Mouse (Mus musculus): ENCODE measurements around the gene Abhd17a. TPM values are rescaled to one million over a fixed set of nuclear protein-coding genes. Genes with fewer than 3 reads are reported as not detected.
A peak's percentile ranks its signal among the peaks of the same experiment; 100 is the strongest.

Gene Abhd17a
- polyA plus RNA-seq, 1 experiment from 2014 or later, result 109 TPM

DNA sequence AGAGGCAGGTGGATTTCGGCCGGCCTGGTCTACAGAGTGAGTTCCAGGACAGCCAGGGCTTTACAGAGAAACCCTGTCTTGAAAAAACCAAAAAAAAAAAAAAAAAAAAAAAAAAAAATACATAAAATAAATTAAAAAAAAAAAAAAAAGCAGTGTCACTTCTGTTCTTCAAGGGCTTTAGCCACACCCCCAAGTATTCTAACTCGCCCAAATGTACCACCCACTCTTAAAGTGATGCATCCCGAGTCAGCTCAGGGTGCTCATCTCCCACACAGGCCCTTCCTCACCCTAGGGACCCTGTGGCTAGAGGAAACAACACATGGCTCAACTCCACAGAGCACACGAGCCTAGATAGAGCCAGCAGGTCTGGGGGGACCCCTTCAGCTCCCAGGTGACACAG lies 7.1 kb downstream of the Abhd17a start:
- no peak for DNase-seq (ENCODE audit: low spot score, missing footprints)
- Histone ChIP-seq H3K27ac (ENCODE audit: low read depth, low read length) (no peak overlapping the region), H3K4me1 (ENCODE audit: control insufficient read depth, insufficient read depth, low read length) (peaks cover 10% of the 10 kb centered on the region), H3K27me3 (ENCODE audit: control insufficient read depth, insufficient read depth, low read length) (no peaks in the 10 kb centered on the region), H3K9ac (ENCODE audit: low read length) (no peak overlapping the region), H3K36me3 (ENCODE audit: control insufficient read depth, insufficient read depth, low read length) (no peaks in the 10 kb centered on the region; the same call in none of the 2 replicates), H3K9me3 (ENCODE audit: control insufficient read depth, low read length) (no peaks in the 10 kb centered on the region), H3K4me2 (no peak overlapping the region), H3K4me3 (ENCODE audit: low read depth, low read length) (no peak overlapping the region)
- WGBS, result 88% methylated on average over 5 of the region's 5 CpGs
- no peak for ATAC-seq (ENCODE audit: low FRiP score)

GRCm38 (mm10) chr10:80578911-80579310 lies 11.2 kb downstream of the Abhd17a start:
- H3K4me1 ChIP-seq (ENCODE audit: control insufficient read depth, insufficient read depth, low read length), result peaks cover 22% of the 10 kb centered on the region
- no peak overlapping the region; the same call in 1 of the 2 replicates for H3K27ac ChIP-seq (ENCODE audit: low read depth, low read length)
- 6% methylated on average over 8 of the region's 8 CpGs for WGBS
- no peaks in the 10 kb centered on the region for H3K27me3 ChIP-seq (ENCODE audit: control insufficient read depth, insufficient read depth, low read length)
- DNase-seq (ENCODE audit: low spot score, missing footprints), result peak; percentile 91
- H3K9me3 ChIP-seq (ENCODE audit: control insufficient read depth, low read length), result no peaks in the 10 kb centered on the region
- no peaks in the 10 kb centered on the region; the same call in 1 of the 2 replicates for H3K36me3 ChIP-seq (ENCODE audit: control insufficient read depth, insufficient read depth, low read length)
- H3K9ac ChIP-seq (ENCODE audit: low read length), result no peak overlapping the region
- H3K4me2 ChIP-seq, result peak overlapping the region; percentile 78; the same call in 1 of the 2 replicates
- no peak for ATAC-seq (ENCODE audit: low FRiP score)
- H3K4me3 ChIP-seq (ENCODE audit: low read depth, low read length), result peak overlapping the region; percentile 3; the same call in 1 of the 2 replicates

DNA sequence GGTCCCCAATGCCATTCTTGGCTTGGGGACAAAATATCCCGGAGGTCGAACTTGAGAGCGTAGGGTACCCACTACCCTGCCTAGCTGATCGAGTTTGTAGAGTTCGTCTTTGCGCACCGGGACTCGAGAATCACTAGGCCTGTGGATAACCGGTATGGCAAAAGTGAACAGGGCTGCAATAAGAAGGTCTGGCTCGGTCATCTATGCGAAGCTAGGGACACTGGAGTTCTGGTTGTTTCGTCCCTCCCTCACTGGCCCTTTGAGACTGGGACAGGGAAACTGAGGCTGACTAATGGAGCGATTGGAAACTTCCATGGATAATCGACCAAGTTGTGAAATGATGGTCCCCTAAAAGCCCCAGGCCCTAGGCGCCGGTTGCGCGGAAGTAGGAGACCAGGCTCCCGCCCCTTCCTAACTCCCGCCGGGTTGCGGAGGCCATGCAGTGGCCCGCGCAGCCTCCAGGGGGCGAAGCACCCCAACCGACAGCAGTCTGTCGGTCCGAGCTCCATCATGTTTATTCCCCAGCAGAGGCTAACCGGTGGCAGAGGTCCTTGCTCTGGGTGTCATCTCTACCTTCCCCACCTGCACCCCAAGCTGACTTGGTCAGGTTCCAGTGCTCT lies 11.9 kb downstream of the Abhd17a start:
- H3K4me3 ChIP-seq (ENCODE audit: low read depth, low read length), result peak overlapping the region; percentile 74
- WGBS, result under 1% methylated on average over 29 of the region's 29 CpGs
- H3K4me1 ChIP-seq (ENCODE audit: control insufficient read depth, insufficient read depth, low read length), result peaks cover 23% of the 10 kb centered on the region
- H3K27me3 ChIP-seq (ENCODE audit: control insufficient read depth, insufficient read depth, low read length), result no peaks in the 10 kb centered on the region
- ATAC-seq (ENCODE audit: low FRiP score) (peak; percentile 47), DNase-seq (ENCODE audit: low spot score, missing footprints) (peak; percentile 98)
- H3K36me3 ChIP-seq (ENCODE audit: control insufficient read depth, insufficient read depth, low read length), result no peaks in the 10 kb centered on the region
- peak overlapping the region; percentile 70 for H3K27ac ChIP-seq (ENCODE audit: low read depth, low read length)
- H3K4me2 ChIP-seq, result peak overlapping the region; percentile 78
- no peaks in the 10 kb centered on the region for H3K9me3 ChIP-seq (ENCODE audit: control insufficient read depth, low read length)
- H3K9ac ChIP-seq (ENCODE audit: low read length), result peak overlapping the region; percentile 74

- DNase-seq (ENCODE audit: low spot score, missing footprints) (peak; percentile 99), ATAC-seq (ENCODE audit: low FRiP score) (peak; percentile 82)
- Histone ChIP-seq H3K27me3 (ENCODE audit: control insufficient read depth, insufficient read depth, low read length) (no peaks in the 10 kb centered on the region), H3K4me3 (ENCODE audit: low read depth, low read length) (peak within 1 kb of the TSS; percentile 74), H3K9ac (ENCODE audit: low read length) (peak within 1 kb of the TSS; percentile 74), H3K9me3 (ENCODE audit: control insufficient read depth, low read length) (no peaks in the 10 kb centered on the region), H3K27ac (ENCODE audit: low read depth, low read length) (peak within 1 kb of the TSS; percentile 70), H3K4me2 (peak within 1 kb of the TSS; percentile 78), H3K4me1 (ENCODE audit: control insufficient read depth, insufficient read depth, low read length) (peaks cover 23% of the 10 kb centered on the region), H3K36me3 (ENCODE audit: control insufficient read depth, insufficient read depth, low read length) (no peaks in the 10 kb centered on the region)
- WGBS, result under 1% methylated on average over 76 of the region's 97 CpGs
These were observed 12.7 kb downstream of the Abhd17a start, which contains the start of gene Klf16 for GRCm38 (mm10) chr10:80577195-80578130. Klf16 (minus strand) TSS chr10:80577321.

DNA sequence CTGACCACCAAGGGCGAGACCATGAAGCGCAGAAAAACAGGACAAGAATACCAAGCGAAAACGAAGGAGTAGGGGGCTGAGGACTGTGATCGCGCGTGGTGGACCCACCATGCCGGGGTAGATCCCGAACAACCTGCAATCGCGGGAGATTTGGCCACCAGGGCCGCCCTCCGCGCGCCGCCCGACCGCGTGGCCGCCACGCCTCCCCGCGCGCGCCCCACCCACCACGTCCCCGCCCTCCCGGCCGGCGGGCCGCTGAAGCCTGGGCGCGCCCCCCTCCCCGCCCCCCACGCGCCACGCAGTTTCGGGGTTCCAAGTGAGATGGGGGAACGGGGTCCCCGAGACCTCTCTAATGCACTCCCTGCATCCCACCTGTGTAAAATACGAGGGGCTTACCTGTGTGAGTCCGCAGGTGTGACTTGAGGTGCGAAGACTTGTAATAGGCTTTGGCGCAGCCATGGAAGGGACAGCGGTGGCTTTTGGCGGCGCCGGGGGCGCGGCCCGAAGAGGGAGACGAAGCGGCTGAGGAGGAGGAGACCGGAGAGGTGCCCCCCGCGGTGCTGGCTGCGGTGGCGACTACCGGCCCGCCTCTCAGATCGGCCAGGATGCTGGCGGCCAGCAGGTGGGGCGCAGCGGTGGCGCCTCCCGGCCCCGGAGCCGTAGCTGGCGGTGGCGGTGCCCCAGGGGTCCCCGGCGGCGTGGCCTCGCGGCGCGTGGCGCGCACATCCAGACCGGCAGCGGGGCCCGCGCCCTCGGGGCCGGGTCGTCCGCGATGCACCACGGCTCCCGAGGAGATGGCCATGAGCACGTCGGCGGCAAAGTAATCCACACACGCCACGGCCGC lies 13.6 kb downstream of the Abhd17a start:
- Histone ChIP-seq H3K4me3 (ENCODE audit: low read depth, low read length) (peak overlapping the region; percentile 74), H3K4me2 (peak overlapping the region; percentile 78), H3K36me3 (ENCODE audit: control insufficient read depth, insufficient read depth, low read length) (no peaks in the 10 kb centered on the region), H3K4me1 (ENCODE audit: control insufficient read depth, insufficient read depth, low read length) (peaks cover 23% of the 10 kb centered on the region), H3K27ac (ENCODE audit: low read depth, low read length) (peak overlapping the region; percentile 70), H3K9me3 (ENCODE audit: control insufficient read depth, low read length) (no peaks in the 10 kb centered on the region), H3K27me3 (ENCODE audit: control insufficient read depth, insufficient read depth, low read length) (no peaks in the 10 kb centered on the region), H3K9ac (ENCODE audit: low read length) (peak overlapping the region; percentile 74)
- DNase-seq (ENCODE audit: low spot score, missing footprints) (peak; percentile 93), ATAC-seq (ENCODE audit: low FRiP score) (peak; percentile 11; the same call in 1 of the 2 replicates)
- under 1% methylated on average over 87 of the region's 96 CpGs for WGBS

DNA sequence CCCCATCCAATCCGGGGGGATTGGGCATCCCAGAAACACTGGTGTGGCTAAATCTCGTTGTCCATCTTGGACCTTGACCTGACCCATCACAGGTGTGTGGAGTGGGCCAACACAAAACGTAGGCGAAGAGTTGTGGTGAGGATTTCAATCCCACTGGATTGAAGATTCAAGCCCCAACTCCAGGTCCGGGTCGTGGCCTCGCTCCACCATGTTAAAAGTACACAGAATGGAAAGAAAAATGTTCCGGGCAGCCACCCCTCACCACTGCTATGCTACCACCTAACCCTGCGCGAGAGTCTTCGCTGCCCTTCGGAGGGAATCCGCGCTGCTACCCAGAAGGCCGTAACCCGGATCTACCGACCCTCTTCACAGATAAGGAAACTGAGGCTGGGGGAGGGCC lies 14.2 kb downstream of the Abhd17a start:
- no peaks in the 10 kb centered on the region for H3K9me3 ChIP-seq (ENCODE audit: control insufficient read depth, low read length)
- H3K9ac ChIP-seq (ENCODE audit: low read length), result peak overlapping the region; percentile 74
- H3K4me1 ChIP-seq (ENCODE audit: control insufficient read depth, insufficient read depth, low read length), result peaks cover 30% of the 10 kb centered on the region
- no peak for DNase-seq (ENCODE audit: low spot score, missing footprints)
- WGBS, result 21% methylated on average over 17 of the region's 17 CpGs
- no peaks in the 10 kb centered on the region for H3K27me3 ChIP-seq (ENCODE audit: control insufficient read depth, insufficient read depth, low read length)
- H3K4me2 ChIP-seq, result peak overlapping the region; percentile 78
- H3K27ac ChIP-seq (ENCODE audit: low read depth, low read length), result no peak overlapping the region
- no peaks in the 10 kb centered on the region for H3K36me3 ChIP-seq (ENCODE audit: control insufficient read depth, insufficient read depth, low read length)
- no peak for ATAC-seq (ENCODE audit: low FRiP score)
- H3K4me3 ChIP-seq (ENCODE audit: low read depth, low read length), result peak overlapping the region; percentile 74

GRCm38 (mm10) chr10:80574896-80575295 lies 15.2 kb downstream of the Abhd17a start:
- H3K36me3 ChIP-seq (ENCODE audit: control insufficient read depth, insufficient read depth, low read length), result no peaks in the 10 kb centered on the region
- H3K9me3 ChIP-seq (ENCODE audit: control insufficient read depth, low read length), result no peaks in the 10 kb centered on the region
- no peak overlapping the region for H3K4me2 ChIP-seq
- H3K4me3 ChIP-seq (ENCODE audit: low read depth, low read length), result no peak overlapping the region
- H3K27ac ChIP-seq (ENCODE audit: low read depth, low read length), result no peak overlapping the region
- WGBS, result 80% methylated on average over 3 of the region's 3 CpGs
- no peaks in the 10 kb centered on the region for H3K27me3 ChIP-seq (ENCODE audit: control insufficient read depth, insufficient read depth, low read length)
- ATAC-seq (ENCODE audit: low FRiP score), result no peak
- DNase-seq (ENCODE audit: low spot score, missing footprints), result no peak
- H3K9ac ChIP-seq (ENCODE audit: low read length), result 0 out of 2 replicates have a peak overlapping the region, but pooled peaks have one; percentile 9
- H3K4me1 ChIP-seq (ENCODE audit: control insufficient read depth, insufficient read depth, low read length), result peaks cover 33% of the 10 kb centered on the region

DNA sequence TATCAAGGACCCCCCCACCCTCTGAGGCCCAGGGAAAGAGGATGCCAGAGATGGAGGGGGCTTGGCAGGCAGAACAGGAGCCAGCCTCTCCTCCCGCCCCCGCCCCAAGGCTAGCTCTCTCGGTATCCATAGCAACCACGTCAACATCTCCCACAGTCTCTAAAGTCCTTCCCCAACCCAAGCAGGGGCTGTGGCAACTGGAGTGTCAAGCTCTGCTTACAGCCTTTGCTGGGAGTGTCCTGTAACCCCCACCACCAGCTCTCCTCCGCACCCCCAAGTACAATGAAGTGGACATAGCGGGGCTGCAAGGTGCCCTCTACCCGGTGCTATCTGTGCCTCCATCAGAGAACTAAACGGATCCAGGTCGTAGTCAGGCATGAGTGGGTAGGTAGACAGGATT lies 16.2 kb downstream of the Abhd17a start:
- H3K4me2 ChIP-seq, result no peak overlapping the region
- H3K36me3 ChIP-seq (ENCODE audit: control insufficient read depth, insufficient read depth, low read length), result no peaks in the 10 kb centered on the region
- 53% methylated on average over 9 of the region's 9 CpGs for WGBS
- H3K9me3 ChIP-seq (ENCODE audit: control insufficient read depth, low read length), result no peaks in the 10 kb centered on the region
- ATAC-seq (ENCODE audit: low FRiP score) (no peak), DNase-seq (ENCODE audit: low spot score, missing footprints) (no peak)
- no peaks in the 10 kb centered on the region for H3K27me3 ChIP-seq (ENCODE audit: control insufficient read depth, insufficient read depth, low read length)
- H3K27ac ChIP-seq (ENCODE audit: low read depth, low read length), result no peak overlapping the region
- no peak overlapping the region for H3K4me3 ChIP-seq (ENCODE audit: low read depth, low read length)
- peak overlapping the region; percentile 25; the same call in 1 of the 2 replicates for H3K9ac ChIP-seq (ENCODE audit: low read length)
- peaks cover 31% of the 10 kb centered on the region for H3K4me1 ChIP-seq (ENCODE audit: control insufficient read depth, insufficient read depth, low read length)
